8 mouse cellular contexts compared by ENCODE assay signal in genomic region chr5:103423305-103423926, GRCm38 (mm10). TPM values are rescaled to one million over a fixed set of nuclear protein-coding genes. Genes with fewer than 3 reads are reported as not detected.
DNase-seq lines count a peak whose midpoint lies in the region; ATAC-seq and TF ChIP-seq lines count a peak whose summit lies in the region.

No protein-coding gene starts in this region.

- TF ChIP-seq CTCF in olfactory bulb, adult 2 months (IDR thresholded peaks at IDR 0.05; ENCODE audit: insufficient read depth, low read depth, low read length): no peak

- H3K9ac ChIP-seq in embryonic facial prominence, embryonic 13.5 days: no peak overlapping the region

- ATAC-seq in embryonic facial prominence, embryonic 13.5 days (ENCODE audit: insufficient number of reproducible peaks, insufficient read depth, low FRiP score, low TSS enrichment, low read depth): no peak

- peak; percentile 80 for DNase-seq in heart, embryonic 10.5 days (ENCODE audit: low spot score)
- DNase-seq in heart, adult 8-10 months (ENCODE audit: low spot score): no peak
- DNase-seq in kidney, postnatal 25 days: peak; percentile 42 to 60
- DNase-seq in right cerebral cortex, postnatal 14 days: no peak
- DNase-seq in thymus, postnatal 0 days (ENCODE audit: low spot score): no peak
- no peak for DNase-seq in gastrocnemius, postnatal 14 days

- H3K27me3 ChIP-seq in heart, embryonic 10.5 days (ENCODE audit: insufficient read depth, poor library complexity, severe bottlenecking): no peaks in the 10 kb centered on the region
- peaks cover 16% of the 10 kb centered on the region; the same call in 1 of the 2 replicates for H3K27me3 ChIP-seq in embryonic facial prominence, embryonic 13.5 days

- H3K27ac ChIP-seq in heart, embryonic 10.5 days: peak overlapping the region; percentile 96
- H3K27ac ChIP-seq in embryonic facial prominence, embryonic 13.5 days: no peak overlapping the region
- peak overlapping the region; percentile 84 for H3K27ac ChIP-seq in olfactory bulb, adult 2 months (ENCODE audit: insufficient read depth, low read depth, low read length)

- no peaks in the 10 kb centered on the region for H3K9me3 ChIP-seq in heart, embryonic 10.5 days
- H3K9me3 ChIP-seq in embryonic facial prominence, embryonic 13.5 days: no peaks in the 10 kb centered on the region

- 5% methylated on average over 6 of the region's 6 CpGs for WGBS in heart, embryonic 10.5 days
- 20% methylated on average over 6 of the region's 6 CpGs for WGBS in embryonic facial prominence, embryonic 13.5 days
- WGBS in olfactory bulb, adult 2 months: 67% methylated on average over 6 of the region's 6 CpGs

- H3K4me3 ChIP-seq in heart, embryonic 10.5 days: peak overlapping the region; percentile 95
- H3K4me3 ChIP-seq in embryonic facial prominence, embryonic 13.5 days: peak overlapping the region; percentile 87; the same call in 1 of the 2 replicates
- H3K4me3 ChIP-seq in olfactory bulb, adult 2 months (ENCODE audit: insufficient read depth, low read depth, low read length): no peak overlapping the region

- intact Hi-C loops in gastrocnemius, postnatal 14 days (cut with DNase I; ENCODE audit: low total_unique reads): no loop called here

- H3K36me3 ChIP-seq in heart, embryonic 10.5 days: no peaks in the 10 kb centered on the region
- no peaks in the 10 kb centered on the region for H3K36me3 ChIP-seq in embryonic facial prominence, embryonic 13.5 days

- peaks cover 51% of the 10 kb centered on the region for H3K4me1 ChIP-seq in heart, embryonic 10.5 days
- peaks cover 39% of the 10 kb centered on the region for H3K4me1 ChIP-seq in embryonic facial prominence, embryonic 13.5 days
- H3K4me1 ChIP-seq in olfactory bulb, adult 2 months (ENCODE audit: control insufficient read depth, insufficient read depth, low read length): peaks cover 4% of the 10 kb centered on the region; the same call in 1 of the 2 replicates

- TF ChIP-seq POLR2A in olfactory bulb, adult 2 months (IDR thresholded peaks at IDR 0.05; ENCODE audit: insufficient read depth, low read depth, low read length): no peak

- H3K4me2 ChIP-seq in embryonic facial prominence, embryonic 13.5 days: peak overlapping the region; percentile 91

RNA-seq across cellular contexts. Expression of gene Ptpn13, which starts 1.6 kb away (rescaled TPM):
- polyA plus RNA-seq in heart, embryonic 10.5 days (2016; fragmentation: Nextera tagmentation; extraction: Ambion mirVana): 13.5 and 16.4 TPM in 2 replicates
- 1 to 10 TPM; 4.8 to 6.8 (median 5.6) TPM for total RNA-seq in heart, adult 8-10 months (2022)
- 18.0 and 19.9 TPM in 2 replicates for polyA plus RNA-seq in embryonic facial prominence, embryonic 13.5 days (2015; fragmentation: Nextera tagmentation; extraction: Ambion mirVana)
- polyA plus RNA-seq in olfactory bulb, adult 2 months (2012; ENCODE audit: insufficient read depth, insufficient read length, low replicate concordance, missing spikeins): not detected in 2 replicates
- polyA plus RNA-seq in thymus, postnatal 0 days (2015; fragmentation: Nextera tagmentation; extraction: Ambion mirVana): 4.7 and 5.6 TPM in 2 replicates
- 1 to 10 TPM; 5.4 to 6.0 TPM for total RNA-seq in gastrocnemius, postnatal 14 days (2021)

Comparison
In these comparisons a context has a peak if more than half of its experiments do, and no peak if none do; other contexts are left out.
1. DNase-seq: peak in heart, embryonic 10.5 days (single experiment) and kidney, postnatal 25 days (2 of 2); none in heart, adult 8-10 months (single experiment), right cerebral cortex, postnatal 14 days (single experiment), thymus, postnatal 0 days (single experiment) and gastrocnemius, postnatal 14 days (single experiment).